Mouse (Mus musculus): ENCODE results near the gene Zcchc8. TPM values are rescaled to one million over a fixed set of nuclear protein-coding genes. Genes with fewer than 3 reads are reported as not detected.
"Not testable (repeated sequence)": the region's sequence is repeated elsewhere in the genome, so short reads cannot be mapped to it uniquely, and the experiment has no call there.

Zcchc8 gene
- total RNA-seq (2021): 10 to 100 TPM; 51.1 to 55.8 TPM
- long read RNA-seq, full-length matches to known transcripts: 17 of 19 reads
- long read RNA-seq, partial matches to known transcripts: 0 of 19 reads
- long read RNA-seq, other reads (novel, unspliced or antisense): 2 of 19 reads

GRCm38 (mm10) chr5:123720328-123721311 lies at the start of gene Zcchc8:
Gene Zcchc8, minus strand, starts transcription at chr5:123721100.
- peak; percentile 96 to 99 for DNase-seq (ENCODE audit: low spot score in 2 of 2)

GRCm38 (mm10) chr5:123766455-123766854 lies 45.6 kb upstream of the Zcchc8 start:
- DNase-seq (ENCODE audit: low spot score in 2 of 2): not testable (repeated sequence)

GRCm38 (mm10) chr5:123765506-123765905 lies 44.6 kb upstream of the Zcchc8 start:
- no peak for DNase-seq (ENCODE audit: low spot score in 2 of 2)

- DNase-seq (ENCODE audit: low spot score in 2 of 2): peak; percentile 99 to 100
Observed at GRCm38 (mm10) chr5:123749065-123750064, 28.5 kb upstream of the Zcchc8 start, which contains the start of the genes Rsrc2 and Kntc1. Gene Rsrc2, minus strand, starts transcription at chr5:123749414. Gene Kntc1, plus strand, starts transcription at chr5:123749716.

- DNase-seq (ENCODE audit: low spot score in 2 of 2): no peak
Observed at GRCm38 (mm10) chr5:123748339-123749064, 27.6 kb upstream of the Zcchc8 start.

- DNase-seq (ENCODE audit: low spot score in 2 of 2): no peak
Observed at GRCm38 (mm10) chr5:123747604-123748003, 26.7 kb upstream of the Zcchc8 start.

GRCm38 (mm10) chr5:123746253-123746652 lies 25.4 kb upstream of the Zcchc8 start:
- DNase-seq (ENCODE audit: low spot score in 2 of 2): no peak

GRCm38 (mm10) chr5:123744358-123744757 lies 23.5 kb upstream of the Zcchc8 start:
- no peak for DNase-seq (ENCODE audit: low spot score in 2 of 2)

GRCm38 (mm10) chr5:123730981-123731380 lies 10.1 kb upstream of the Zcchc8 start:
- no peak for DNase-seq (ENCODE audit: low spot score in 2 of 2)

GRCm38 (mm10) chr5:123723816-123724215 lies 2.9 kb upstream of the Zcchc8 start:
- DNase-seq (ENCODE audit: low spot score in 2 of 2): not testable (repeated sequence)

- DNase-seq (ENCODE audit: low spot score in 2 of 2): no peak
Observed at GRCm38 (mm10) chr5:123714622-123715021, 6.3 kb downstream of the Zcchc8 start.

GRCm38 (mm10) chr5:123713782-123714181 lies 7.1 kb downstream of the Zcchc8 start:
- DNase-seq (ENCODE audit: low spot score in 2 of 2): no peak

- no peak for DNase-seq (ENCODE audit: low spot score in 2 of 2)
Observed at GRCm38 (mm10) chr5:123709571-123709970, 11.3 kb downstream of the Zcchc8 start.

GRCm38 (mm10) chr5:123708598-123708997 lies 12.3 kb downstream of the Zcchc8 start:
- peak; percentile 19 to 76 for DNase-seq (ENCODE audit: low spot score in 2 of 2)

- DNase-seq (ENCODE audit: low spot score in 2 of 2): peak; percentile 15
Observed at GRCm38 (mm10) chr5:123700625-123701024, 20.3 kb downstream of the Zcchc8 start.

- DNase-seq (ENCODE audit: low spot score in 2 of 2): peak; percentile 22 to 67
Observed at GRCm38 (mm10) chr5:123699198-123699597, 21.7 kb downstream of the Zcchc8 start.

- DNase-seq (ENCODE audit: low spot score in 2 of 2): no peak
Observed at GRCm38 (mm10) chr5:123696961-123697360, 23.9 kb downstream of the Zcchc8 start.

GRCm38 (mm10) chr5:123696244-123696643 lies 24.7 kb downstream of the Zcchc8 start:
- no peak for DNase-seq (ENCODE audit: low spot score in 2 of 2)

- DNase-seq (ENCODE audit: low spot score in 2 of 2): no peak
Observed at GRCm38 (mm10) chr5:123694468-123694867, 26.4 kb downstream of the Zcchc8 start.
